Mouse (Mus musculus): ENCODE results near the gene Tmem8. TPM values are rescaled to one million over a fixed set of nuclear protein-coding genes. Genes with fewer than 3 reads are reported as not detected.

The Tmem8 gene
- polyA plus RNA-seq, 1 experiment from 2014 or later: 1.6 TPM

Other genes with a start within 250 kb of the Tmem8 start
- 9.9 and 17.1 TPM in 2 replicates for gene Mcrip2, start 244.5 kb upstream of the Tmem8 start, polyA plus RNA-seq (2016; fragmentation: Nextera tagmentation; extraction: Ambion mirVana)
- 74.3 and 80.4 TPM in 2 replicates for gene Mettl26, start 238.2 kb upstream of the Tmem8 start, polyA plus RNA-seq (2016; fragmentation: Nextera tagmentation; extraction: Ambion mirVana)
- 6.1 and 19.7 TPM in 2 replicates for gene Wfikkn1, start 232.4 kb upstream of the Tmem8 start, polyA plus RNA-seq (2016; fragmentation: Nextera tagmentation; extraction: Ambion mirVana)
- 29.8 and 33.6 TPM in 2 replicates for gene Rab40c, start 193.6 kb upstream of the Tmem8 start, polyA plus RNA-seq (2016; fragmentation: Nextera tagmentation; extraction: Ambion mirVana)
- gene Pigq, start 168.4 kb upstream of the Tmem8 start, polyA plus RNA-seq (2016; fragmentation: Nextera tagmentation; extraction: Ambion mirVana): 64.8 and 67.8 TPM in 2 replicates
- gene Nhlrc4, start 168.3 kb upstream of the Tmem8 start, polyA plus RNA-seq (2016; fragmentation: Nextera tagmentation; extraction: Ambion mirVana): 0.34 TPM in 1 of 2 replicates, not detected in the other
- gene A930017K11Rik, start 160.7 kb upstream of the Tmem8 start, polyA plus RNA-seq (2016; fragmentation: Nextera tagmentation; extraction: Ambion mirVana): 0.06 and 0.19 TPM in 2 replicates
- gene Capn15, start 127.5 kb upstream of the Tmem8 start, polyA plus RNA-seq (2016; fragmentation: Nextera tagmentation; extraction: Ambion mirVana): 27.6 and 29.5 TPM in 2 replicates
- gene Rab11fip3, start 43.7 kb upstream of the Tmem8 start, polyA plus RNA-seq (2016; fragmentation: Nextera tagmentation; extraction: Ambion mirVana): 20.6 and 26.9 TPM in 2 replicates
- gene Decr2, start 23.0 kb upstream of the Tmem8 start, polyA plus RNA-seq (2016; fragmentation: Nextera tagmentation; extraction: Ambion mirVana): 27.8 and 28.2 TPM in 2 replicates
- 87.4 and 106 TPM in 2 replicates for gene Nme4, start 17.7 kb upstream of the Tmem8 start, polyA plus RNA-seq (2016; fragmentation: Nextera tagmentation; extraction: Ambion mirVana)
- gene Mrpl28, start 10.2 kb downstream of the Tmem8 start, polyA plus RNA-seq (2016; fragmentation: Nextera tagmentation; extraction: Ambion mirVana): 301 and 332 TPM in 2 replicates
- gene Axin1, start 25.4 kb downstream of the Tmem8 start, polyA plus RNA-seq (2016; fragmentation: Nextera tagmentation; extraction: Ambion mirVana): 9.9 and 10.0 TPM in 2 replicates
- gene Pdia2, start 85.8 kb downstream of the Tmem8 start, polyA plus RNA-seq (2016; fragmentation: Nextera tagmentation; extraction: Ambion mirVana): 0.47 and 0.81 TPM in 2 replicates
- 0.67 and 0.72 TPM in 2 replicates for gene Rgs11, start 89.7 kb downstream of the Tmem8 start, polyA plus RNA-seq (2016; fragmentation: Nextera tagmentation; extraction: Ambion mirVana)
- gene Arhgdig, start 94.5 kb downstream of the Tmem8 start, polyA plus RNA-seq (2016; fragmentation: Nextera tagmentation; extraction: Ambion mirVana): 5.5 and 5.8 TPM in 2 replicates
- gene Fam234a, start 130.9 kb downstream of the Tmem8 start, polyA plus RNA-seq (2016; fragmentation: Nextera tagmentation; extraction: Ambion mirVana): 27.6 and 28.7 TPM in 2 replicates
- 130 and 131 TPM in 2 replicates for gene Luc7l, start 139.6 kb downstream of the Tmem8 start, polyA plus RNA-seq (2016; fragmentation: Nextera tagmentation; extraction: Ambion mirVana)

All from midbrain, embryonic 10.5 days (tissue).